Mouse (Mus musculus): ENCODE measurements at regions not wholly inside any gene's neighbourhood (a gene's known extent, or its start where the extent isn't known, plus 50 kb on each side); places are given as distances from the start of the nearest gene placed in this dataset.

- no peak for TF ChIP-seq CTCF (IDR thresholded peaks at IDR 0.05; ENCODE audit: borderline replicate concordance, control insufficient read depth, extremely low read depth, insufficient read depth, low read length, poor library complexity)
- no peak for TF ChIP-seq POLR2A (IDR thresholded peaks at IDR 0.05; ENCODE audit: control insufficient read depth, extremely low read depth, insufficient read depth, low read length, poor library complexity)
Measured at GRCm38 (mm10) chr13:57309618-57310017, 413.8 kb upstream of the Trpc7 start.
